Mouse (Mus musculus) thymus, adult 2 months (tissue): ENCODE results near the gene Baiap2. TPM values are rescaled to one million over a fixed set of nuclear protein-coding genes. Genes with fewer than 3 reads are reported as not detected.

ENCODE experiments used
- DNase-seq: peaks from one replicate; pipeline ENCODE4 v3.0.0; 2021
- H3K27ac ChIP-seq: fragments of 200-500 bp; 2 replicates; pipeline ENCODE4 v1.5.1; 2012; ENCODE audit warnings: low read length, control low read depth; ENCODE audit not compliant: control insufficient read depth, insufficient read depth
- H3K27me3 ChIP-seq: fragments of 200-500 bp; 2 replicates; pipeline ENCODE4 v1.6.1; 2012; ENCODE audit warnings: mild to moderate bottlenecking, low read length, moderate library complexity, mixed read lengths; ENCODE audit not compliant: control insufficient read depth, insufficient read depth
- H3K36me3 ChIP-seq: fragments of 200-500 bp; 2 replicates; pipeline ENCODE4 v1.6.1; 2012; ENCODE audit warnings: mild to moderate bottlenecking, low read length, moderate library complexity; ENCODE audit not compliant: control insufficient read depth, insufficient read depth
- H3K4me1 ChIP-seq: fragments of 200-500 bp; replicated peaks from 2 replicates; pipeline ENCODE4 v1.6.1; 2012; ENCODE audit warnings: low read length; ENCODE audit not compliant: control insufficient read depth, insufficient read depth
- H3K4me3 ChIP-seq: fragments of 200-500 bp; 2 replicates; pipeline ENCODE4 v1.5.1; 2012; ENCODE audit warnings: mild to moderate bottlenecking, low read length, control low read depth, moderate library complexity; ENCODE audit not compliant: control insufficient read depth, insufficient read depth
- CTCF ChIP-seq: fragments of 200-500 bp; IDR thresholded peaks from 2 replicates; pipeline ENCODE4 v1.5.1; 2012; ENCODE audit warnings: mild to moderate bottlenecking, control low read depth, low read length, moderate library complexity, borderline replicate concordance; ENCODE audit not compliant: control insufficient read depth, poor library complexity, insufficient read depth; ENCODE audit errors: extremely low read depth
- POLR2A ChIP-seq: fragments of 200-500 bp; IDR thresholded peaks from 2 replicates; pipeline ENCODE4 v1.6.1; 2012; ENCODE audit warnings: mild to moderate bottlenecking, low read length, control low read depth, moderate library complexity; ENCODE audit not compliant: control insufficient read depth, poor library complexity, insufficient read depth; ENCODE audit errors: extremely low read depth
- WGBS: fragments of 180-500 bp; shearing (Covaris S2); methylation state at CpG from one replicate; pipeline ENCODE4 v1.1.7; 2018; 5-methylcytosine and 5-hydroxymethylcytosine counted together
- polyA plus RNA-seq: library from polyadenylated mRNA; depleted of rRNA; stranded (reverse); fragments of >200 nt; gene quantifications from 2 replicates; pipeline ENCODE4 v1.2.3, GENCODE M21; 2012

Gene Baiap2
- polyA plus RNA-seq, 1 experiment, result 59.8 TPM

DNA sequence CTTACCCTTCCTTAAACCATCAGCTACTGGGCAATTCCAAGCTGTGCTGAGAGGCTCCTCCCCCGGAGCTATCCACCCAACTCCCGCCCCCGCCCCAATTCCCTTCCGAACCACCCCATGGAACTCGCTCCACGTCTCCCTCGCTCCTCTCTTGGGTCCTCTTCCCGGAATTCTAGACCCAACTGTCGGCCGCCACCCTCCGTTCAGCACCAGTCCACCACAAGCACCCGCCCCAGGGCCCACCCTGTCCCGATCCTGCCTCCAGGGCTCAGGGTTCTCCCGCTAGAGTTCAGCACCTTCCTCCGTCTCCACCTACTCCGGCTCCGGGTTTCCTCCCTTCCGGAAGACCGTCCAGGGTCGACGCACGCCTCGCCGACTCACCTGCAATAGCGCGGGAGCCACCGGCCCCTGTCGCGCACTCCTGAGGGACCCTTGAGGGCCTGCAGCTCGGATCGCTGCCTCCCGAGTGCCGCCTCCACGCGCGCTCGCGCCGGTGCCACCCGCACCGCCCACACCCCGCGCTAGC, 299 bp upstream of the Baiap2 start:
- H3K4me3 ChIP-seq, result peak overlapping the region; percentile 65
- no peaks in the 10 kb centered on the region for H3K36me3 ChIP-seq
- H3K4me1 ChIP-seq, result peaks cover 50% of the 10 kb centered on the region
- no peaks in the 10 kb centered on the region for H3K27me3 ChIP-seq
- TF ChIP-seq POLR2A (no peak), CTCF (no peak)
- no peak overlapping the region for H3K27ac ChIP-seq
- DNase-seq, result no peak
- WGBS, result under 1% methylated on average over 43 of the region's 43 CpGs

GRCm38 (mm10) chr11:119943428-119943988, 945 bp downstream of the Baiap2 start:
- peak; percentile 45 for DNase-seq
- H3K27ac ChIP-seq, result no peak overlapping the region
- H3K4me1 ChIP-seq, result peaks cover 41% of the 10 kb centered on the region
- H3K27me3 ChIP-seq, result no peaks in the 10 kb centered on the region
- 4% methylated on average over 32 of the region's 32 CpGs for WGBS
- H3K4me3 ChIP-seq, result peak overlapping the region; percentile 68
- TF ChIP-seq POLR2A, result no peak
- TF ChIP-seq CTCF, result no peak
- no peaks in the 10 kb centered on the region for H3K36me3 ChIP-seq

GRCm38 (mm10) chr11:119945343-119945742, 2.8 kb downstream of the Baiap2 start:
- no peak for DNase-seq
- Histone ChIP-seq H3K4me3 (no peak overlapping the region), H3K27ac (no peak overlapping the region), H3K4me1 (peaks cover 29% of the 10 kb centered on the region), H3K27me3 (no peaks in the 10 kb centered on the region), H3K36me3 (no peaks in the 10 kb centered on the region)
- 90% methylated on average over 7 of the region's 7 CpGs for WGBS
- TF ChIP-seq CTCF (no peak), POLR2A (no peak)

- no peaks in the 10 kb centered on the region for H3K27me3 ChIP-seq
- peaks cover 17% of the 10 kb centered on the region for H3K4me1 ChIP-seq
- no peaks in the 10 kb centered on the region for H3K36me3 ChIP-seq
- H3K4me3 ChIP-seq, result no peak overlapping the region
- 100% methylated on average over 1 of the region's 1 CpGs for WGBS
- H3K27ac ChIP-seq, result no peak overlapping the region
- no peak for DNase-seq
- TF ChIP-seq POLR2A, result no peak
- no peak for TF ChIP-seq CTCF
Measured at GRCm38 (mm10) chr11:119947426-119947825, 4.9 kb downstream of the Baiap2 start.

DNA sequence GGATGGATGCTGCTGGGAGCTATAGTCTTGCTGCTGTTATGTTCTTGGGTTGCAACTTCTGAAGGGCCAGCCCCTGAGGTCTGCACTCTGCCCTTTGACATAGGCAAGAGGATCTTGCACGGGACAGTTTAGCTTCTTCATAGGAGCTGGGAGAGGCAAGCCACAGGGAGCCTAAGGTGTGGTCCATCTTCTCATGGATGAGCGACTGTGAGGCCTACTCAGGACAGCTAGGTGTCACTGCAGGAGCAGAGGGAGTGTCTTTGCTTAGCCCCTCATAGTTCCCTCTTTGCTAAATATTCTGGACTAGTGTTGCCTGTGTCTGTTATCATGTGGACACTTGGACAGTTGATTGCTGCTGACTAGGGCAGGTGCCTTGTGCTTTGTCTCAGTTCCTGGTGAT, 5.3 kb downstream of the Baiap2 start:
- TF ChIP-seq CTCF (no peak), POLR2A (no peak)
- Histone ChIP-seq H3K27ac (no peak overlapping the region), H3K4me3 (no peak overlapping the region), H3K36me3 (no peaks in the 10 kb centered on the region), H3K4me1 (peaks cover 17% of the 10 kb centered on the region), H3K27me3 (no peaks in the 10 kb centered on the region)
- 87% methylated on average over 2 of the region's 2 CpGs for WGBS
- DNase-seq, result no peak

DNA sequence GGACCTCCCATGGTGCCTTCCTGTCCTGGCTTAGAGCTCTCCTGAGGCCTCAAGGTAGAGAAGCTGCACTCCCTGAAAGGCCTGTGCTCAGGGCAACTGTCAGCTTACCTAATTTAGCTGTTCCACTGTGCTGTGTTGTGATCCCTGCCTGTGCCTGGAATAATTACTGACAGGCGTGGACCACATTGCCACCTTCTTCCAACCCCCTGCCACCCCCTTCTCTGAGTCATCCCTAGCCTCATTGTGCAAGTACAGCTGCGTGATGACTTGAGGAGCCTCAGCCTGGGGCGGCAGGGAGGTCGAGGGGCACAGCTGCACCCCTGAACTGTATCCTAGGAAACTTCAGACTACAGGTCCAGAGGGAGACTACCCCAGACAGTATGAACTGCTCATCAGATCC, 5.7 kb downstream of the Baiap2 start:
- H3K4me3 ChIP-seq, result no peak overlapping the region
- no peaks in the 10 kb centered on the region for H3K36me3 ChIP-seq
- no peak for DNase-seq
- 77% methylated on average over 4 of the region's 4 CpGs for WGBS
- TF ChIP-seq CTCF (no peak), POLR2A (no peak)
- H3K4me1 ChIP-seq, result peaks cover 17% of the 10 kb centered on the region
- H3K27ac ChIP-seq, result no peak overlapping the region
- H3K27me3 ChIP-seq, result no peaks in the 10 kb centered on the region
